Mouse (Mus musculus) inflammation-experienced regulatory T-cells, adult 6 months (primary cell): ENCODE data around the gene Gfy. TPM values are rescaled to one million over a fixed set of nuclear protein-coding genes. Genes with fewer than 3 reads are reported as not detected.

Source experiments
- polyA plus RNA-seq, 3 experiments: library from polyadenylated mRNA; unstranded; fragments of 100-300 nt; shearing (Covaris generic); gene quantifications; one replicate each; pipeline ENCODE4 v1.2.1; 2017

Gfy gene
- polyA plus RNA-seq, 3 experiments from 2014 or later = not detected

Other genes starting within 250 kb of the Gfy start
- not detected for gene Tsks, start 236.4 kb downstream of the Gfy start, polyA plus RNA-seq
- gene Cpt1c, start 204.7 kb downstream of the Gfy start, polyA plus RNA-seq = 1 to 10 TPM in 2 of 3 experiments, under 1 TPM in 1; 0.23 to 1.9 (median 1.5) TPM
- 10 to 100 TPM; 37.3 to 84.6 (median 70.6) TPM for gene Prmt1, start 193.0 kb downstream of the Gfy start, polyA plus RNA-seq
- gene Irf3, start 181.9 kb downstream of the Gfy start, polyA plus RNA-seq = 100 to 1,000 TPM in 2 of 3 experiments, 10 to 100 TPM in 1; 83.6 to 119 (median 115) TPM
- 10 to 100 TPM; 21.0 to 29.3 (median 26.6) TPM for gene Bcl2l12, start 180.9 kb downstream of the Gfy start, polyA plus RNA-seq
- 1 to 10 TPM; 7.4 to 8.9 (median 8.7) TPM for gene Scaf1, start 163.2 kb downstream of the Gfy start, polyA plus RNA-seq
- gene Rras, start 161.6 kb downstream of the Gfy start, polyA plus RNA-seq = 1 to 10 TPM; 3.2 to 6.5 (median 5.1) TPM
- 10 to 100 TPM in 1 of 3 experiments, 1 to 10 TPM in 2; 5.0 to 12.9 (median 9.8) TPM for gene Prr12, start 126.7 kb downstream of the Gfy start, polyA plus RNA-seq
- gene Nosip, start 117.1 kb downstream of the Gfy start, polyA plus RNA-seq = 100 to 1,000 TPM; 129 to 164 (median 158) TPM
- gene Prrg2, start 116.9 kb downstream of the Gfy start, polyA plus RNA-seq = 1 to 10 TPM; 2.0 to 2.3 (median 2.1) TPM
- 1 to 10 TPM; 1.7 to 6.5 (median 5.7) TPM for gene Rcn3, start 87.3 kb downstream of the Gfy start, polyA plus RNA-seq
- 1 to 10 TPM in 2 of 3 experiments, under 1 TPM in 1; 0.81 to 3.0 (median 1.8) TPM for gene Fcgrt, start 75.7 kb downstream of the Gfy start, polyA plus RNA-seq
- 1,000 to 10,000 TPM; 3,557 to 4,924 (median 4,468) TPM for gene Rps11, start 55.1 kb downstream of the Gfy start, polyA plus RNA-seq
- 1,000 to 10,000 TPM; 6,216 to 8,178 (median 7,568) TPM for gene Rpl13a, start 50.8 kb downstream of the Gfy start, polyA plus RNA-seq
- gene Gm45713, start 43.3 kb downstream of the Gfy start, polyA plus RNA-seq = 1 to 10 TPM; 1.4 to 2.4 (median 1.6) TPM
- 100 to 1,000 TPM in 1 of 3 experiments, 10 to 100 TPM in 2; 70.2 to 108 (median 97.6) TPM for gene Flt3l, start 43.1 kb downstream of the Gfy start, polyA plus RNA-seq
- gene Pih1d1, start 25.3 kb downstream of the Gfy start, polyA plus RNA-seq = 10 to 100 TPM; 42.9 to 50.6 (median 50.5) TPM
- gene Aldh16a1, start 25.0 kb downstream of the Gfy start, polyA plus RNA-seq = 10 to 100 TPM; 15.2 to 32.1 (median 26.6) TPM
- gene Slc17a7, start 15.6 kb downstream of the Gfy start, polyA plus RNA-seq = under 1 TPM in 1 of 3 experiments, not detected in 2; 0.16 TPM
- not detected for gene Pth2, start 1.4 kb upstream of the Gfy start, polyA plus RNA-seq
- gene Ccdc155, start 25.3 kb upstream of the Gfy start, polyA plus RNA-seq = under 1 TPM in 1 of 3 experiments, not detected in 2; 0.24 TPM
- 10 to 100 TPM; 17.5 to 50.4 (median 28.3) TPM for gene Dkkl1, start 32.6 kb upstream of the Gfy start, polyA plus RNA-seq
- gene Tead2, start 36.2 kb upstream of the Gfy start, polyA plus RNA-seq = 1 to 10 TPM; 2.0 to 4.2 (median 3.2) TPM
- 100 to 1,000 TPM; 390 to 554 (median 476) TPM for gene Cd37, start 59.5 kb upstream of the Gfy start, polyA plus RNA-seq
- gene Slc6a16, start 61.5 kb upstream of the Gfy start, polyA plus RNA-seq = not detected
- gene Slc6a21, start 97.9 kb upstream of the Gfy start, polyA plus RNA-seq = under 1 TPM in 1 of 3 experiments, not detected in 2; 0.50 TPM
- gene Trpm4, start 154.2 kb upstream of the Gfy start, polyA plus RNA-seq = 10 to 100 TPM; 17.2 to 21.7 (median 19.3) TPM
- not detected for gene Hrc, start 155.7 kb upstream of the Gfy start, polyA plus RNA-seq
- under 1 TPM in 2 of 3 experiments, not detected in 1; 0.19 to 0.60 TPM for gene Ppfia3, start 187.4 kb upstream of the Gfy start, polyA plus RNA-seq
- not detected for gene Lin7b, start 191.0 kb upstream of the Gfy start, polyA plus RNA-seq
- gene Snrnp70, start 216.2 kb upstream of the Gfy start, polyA plus RNA-seq = 100 to 1,000 TPM in 1 of 3 experiments, 10 to 100 TPM in 2; 72.4 to 131 (median 77.7) TPM
- gene Kcna7, start 226.1 kb upstream of the Gfy start, polyA plus RNA-seq = not detected
- gene Ntf5, start 234.1 kb upstream of the Gfy start, polyA plus RNA-seq = under 1 TPM in 2 of 3 experiments, not detected in 1; 0.31 to 0.34 TPM
- gene Lhb, start 241.3 kb upstream of the Gfy start, polyA plus RNA-seq = not detected